Mouse (Mus musculus) liver, embryonic 16.5 days (tissue): Measurements from ENCODE around the gene Aldh3b2. TPM values are rescaled to one million over a fixed set of nuclear protein-coding genes. Genes with fewer than 3 reads are reported as not detected.
A peak's percentile ranks its signal among the peaks of the same experiment; 100 is the strongest.

ENCODE experiments used
- ATAC-seq: fragments of 200-750 bp; cut with Nextera tagmentation; 2 replicates; pipeline ENCODE4 v1.8.0; 2017; ENCODE audit warnings: low read depth, mild to moderate bottlenecking, moderate number of reproducible peaks, moderate library complexity
- H3K27ac ChIP-seq: fragments of 300-500 bp; sonication (generic); 2 replicates; pipeline ENCODE4 v1.5.1; 2014; ENCODE audit warnings: mild to moderate bottlenecking, low read length
- H3K27me3 ChIP-seq: fragments of 300-500 bp; sonication (generic); 2 replicates; pipeline ENCODE4 v1.6.1; 2014; ENCODE audit warnings: low read depth, low read length, mixed read lengths; ENCODE audit not compliant: control insufficient read depth, insufficient read depth
- H3K36me3 ChIP-seq: fragments of 300-500 bp; sonication (generic); 2 replicates; pipeline ENCODE4 v1.6.1; 2014; ENCODE audit warnings: mild to moderate bottlenecking; ENCODE audit not compliant: control insufficient read depth, insufficient read depth
- H3K4me1 ChIP-seq: fragments of 300-500 bp; sonication (generic); 2 replicates; pipeline ENCODE4 v1.6.1; 2014; ENCODE audit warnings: low read depth, low read length, mixed read lengths; ENCODE audit not compliant: control insufficient read depth
- H3K4me2 ChIP-seq: fragments of 300-500 bp; sonication (generic); 2 replicates; pipeline ENCODE4 v1.6.1; 2014; ENCODE audit warnings: low read depth, low read length, mixed read lengths
- H3K4me3 ChIP-seq: fragments of 300-500 bp; sonication (generic); 2 replicates; pipeline ENCODE4 v1.5.1; 2014; ENCODE audit warnings: low read depth, mild to moderate bottlenecking, low read length
- H3K9ac ChIP-seq: fragments of 300-500 bp; sonication (generic); 2 replicates; pipeline ENCODE4 v1.6.1; 2014; ENCODE audit warnings: low read depth, low read length
- H3K9me3 ChIP-seq: fragments of 300-500 bp; sonication (generic); replicated peaks from 2 replicates; pipeline ENCODE4 v1.6.1; 2016; ENCODE audit warnings: low read length; ENCODE audit not compliant: control insufficient read depth
- WGBS: fragments of 180-500 bp; shearing (Covaris S2); extraction: QIAGEN DNeasy Blood & Tissue Kit; methylation state at CpG from one replicate; pipeline ENCODE4 v1.1.7; 2014; ENCODE audit not compliant: insufficient replicate concordance; 5-methylcytosine and 5-hydroxymethylcytosine counted together
- polyA plus RNA-seq: library from polyadenylated mRNA; unstranded; fragments of >200 nt; fragmentation: Nextera tagmentation; extraction: Ambion mirVana; gene quantifications from 2 replicates; pipeline ENCODE4 v1.2.1, GENCODE M21; 2015

Aldh3b2 gene
- polyA plus RNA-seq, 1 experiment from 2014 or later: 0.24 TPM

- 29% methylated on average over 18 of the region's 18 CpGs for WGBS
- Histone ChIP-seq H3K27ac (0 out of 2 replicates have a peak overlapping the region, but pooled peaks have one; percentile 14), H3K4me1 (peaks cover 25% of the 10 kb centered on the region), H3K27me3 (no peaks in the 10 kb centered on the region), H3K9me3 (no peaks in the 10 kb centered on the region), H3K4me2 (peak overlapping the region; percentile 21; the same call in 1 of the 2 replicates), H3K9ac (peak overlapping the region; percentile 22; the same call in 1 of the 2 replicates), H3K36me3 (no peaks in the 10 kb centered on the region), H3K4me3 (no peak overlapping the region)
- ATAC-seq: peak; percentile 78
Measured at GRCm38 (mm10) chr19:4018743-4019583, 46.8 kb downstream of the Aldh3b2 start.

- no peaks in the 10 kb centered on the region; the same call in 1 of the 2 replicates for H3K9me3 ChIP-seq
- no peaks in the 10 kb centered on the region for H3K36me3 ChIP-seq
- H3K27me3 ChIP-seq: no peaks in the 10 kb centered on the region
- no peak overlapping the region for H3K4me3 ChIP-seq
- WGBS: 54% methylated on average over 7 of the region's 7 CpGs
- H3K4me1 ChIP-seq: peaks cover 12% of the 10 kb centered on the region
- H3K27ac ChIP-seq: no peak overlapping the region
- H3K4me2 ChIP-seq: no peak overlapping the region
- no peak for ATAC-seq
- no peak overlapping the region for H3K9ac ChIP-seq
Measured at GRCm38 (mm10) chr19:4023185-4023584, 51.1 kb downstream of the Aldh3b2 start.

- H3K36me3 ChIP-seq: no peaks in the 10 kb centered on the region
- no peak overlapping the region for H3K27ac ChIP-seq
- no peak for ATAC-seq
- no peak overlapping the region for H3K9ac ChIP-seq
- H3K27me3 ChIP-seq: no peaks in the 10 kb centered on the region
- no peak overlapping the region for H3K4me3 ChIP-seq
- H3K4me2 ChIP-seq: no peak overlapping the region
- H3K4me1 ChIP-seq: no peaks in the 10 kb centered on the region
- H3K9me3 ChIP-seq: no peaks in the 10 kb centered on the region; the same call in 1 of the 2 replicates
Measured at GRCm38 (mm10) chr19:4027576-4027975, 55.4 kb downstream of the Aldh3b2 start.

Other genes starting within 250 kb of the Aldh3b2 start
- gene Kmt5b, start 204.9 kb upstream of the Aldh3b2 start, polyA plus RNA-seq: 6.7 and 7.4 TPM in 2 replicates
- gene Chka, start 120.6 kb upstream of the Aldh3b2 start, polyA plus RNA-seq: 18.4 and 19.3 TPM in 2 replicates
- gene Tcirg1, start 65.2 kb upstream of the Aldh3b2 start, polyA plus RNA-seq: 28.7 and 33.8 TPM in 2 replicates
- 150 and 159 TPM in 2 replicates for gene Ndufs8, start 59.6 kb upstream of the Aldh3b2 start, polyA plus RNA-seq
- 8.7 and 10.0 TPM in 2 replicates for gene Aldh3b1, start 42.5 kb upstream of the Aldh3b2 start, polyA plus RNA-seq
- gene Unc93b1, start 37.1 kb upstream of the Aldh3b2 start, polyA plus RNA-seq: 33.9 and 35.8 TPM in 2 replicates
- gene Aldh3b3, start 13.7 kb upstream of the Aldh3b2 start, polyA plus RNA-seq: 0.07 and 0.12 TPM in 2 replicates
- 10.5 and 12.4 TPM in 2 replicates for gene Acy3, start 14.2 kb downstream of the Aldh3b2 start, polyA plus RNA-seq
- 0.09 TPM in 1 of 2 replicates, not detected in the other for gene Tbx10, start 20.4 kb downstream of the Aldh3b2 start, polyA plus RNA-seq
- 12.2 and 12.6 TPM in 2 replicates for gene Nudt8, start 28.3 kb downstream of the Aldh3b2 start, polyA plus RNA-seq
- gene Gm49405, start 28.3 kb downstream of the Aldh3b2 start, polyA plus RNA-seq: 0.41 and 0.48 TPM in 2 replicates
- 0.42 and 0.75 TPM in 2 replicates for gene Doc2g, start 31.0 kb downstream of the Aldh3b2 start, polyA plus RNA-seq
- gene Ndufv1, start 40.5 kb downstream of the Aldh3b2 start, polyA plus RNA-seq: 144 and 145 TPM in 2 replicates
- gene Gstp1, start 65.7 kb downstream of the Aldh3b2 start, polyA plus RNA-seq: 796 and 823 TPM in 2 replicates
- gene Gstp2, start 73.7 kb downstream of the Aldh3b2 start, polyA plus RNA-seq: 6.1 and 17.4 TPM in 2 replicates
- 95.4 and 105 TPM in 2 replicates for gene Gstp3, start 87.2 kb downstream of the Aldh3b2 start, polyA plus RNA-seq
- gene Cabp2, start 109.2 kb downstream of the Aldh3b2 start, polyA plus RNA-seq: 0.25 and 0.32 TPM in 2 replicates
- 112 and 117 TPM in 2 replicates for gene Cdk2ap2, start 124.9 kb downstream of the Aldh3b2 start, polyA plus RNA-seq
- 6.6 and 7.3 TPM in 2 replicates for gene Pitpnm1, start 127.7 kb downstream of the Aldh3b2 start, polyA plus RNA-seq
- gene Aip, start 153.5 kb downstream of the Aldh3b2 start, polyA plus RNA-seq: 32.4 and 32.6 TPM in 2 replicates
- gene Gpr152, start 167.5 kb downstream of the Aldh3b2 start, polyA plus RNA-seq: 0.02 TPM in 1 of 2 replicates, not detected in the other
- gene Cabp4, start 171.7 kb downstream of the Aldh3b2 start, polyA plus RNA-seq: 0.18 and 0.20 TPM in 2 replicates
- gene Coro1b, start 176.3 kb downstream of the Aldh3b2 start, polyA plus RNA-seq: 72.4 and 74.8 TPM in 2 replicates
- gene Ptprcap, start 181.3 kb downstream of the Aldh3b2 start, polyA plus RNA-seq: 17.6 and 17.9 TPM in 2 replicates
- gene Rps6kb2, start 191.0 kb downstream of the Aldh3b2 start, polyA plus RNA-seq: 29.4 and 31.9 TPM in 2 replicates
- 0.49 and 0.67 TPM in 2 replicates for gene Carns1, start 203.2 kb downstream of the Aldh3b2 start, polyA plus RNA-seq
- gene Tbc1d10c, start 219.0 kb downstream of the Aldh3b2 start, polyA plus RNA-seq: 5.5 and 8.1 TPM in 2 replicates
- 380 and 393 TPM in 2 replicates for gene Ppp1ca, start 219.7 kb downstream of the Aldh3b2 start, polyA plus RNA-seq
- 14.1 and 14.2 TPM in 2 replicates for gene Rad9a, start 229.3 kb downstream of the Aldh3b2 start, polyA plus RNA-seq
- 0.39 and 0.61 TPM in 2 replicates for gene Clcf1, start 241.9 kb downstream of the Aldh3b2 start, polyA plus RNA-seq
- gene AC109138.7, start 242.0 kb downstream of the Aldh3b2 start, polyA plus RNA-seq: not detected in 2 replicates